Mouse (Mus musculus) megakaryocyte, embryonic 14.5 days (primary cell): ENCODE results near the gene Pnpla2.

Experiments
- FLI1 ChIP-seq: IDR thresholded peaks from 2 replicates; pipeline ENCODE4 v1.6.1; 2012; ENCODE audit warnings: low read length, inconsistent platforms, mixed read lengths
- GATA1 ChIP-seq: IDR thresholded peaks from 3 replicates; pipeline ENCODE4 v1.6.1; 2012; ENCODE audit warnings: mixed read lengths, low read length, inconsistent platforms, borderline replicate concordance

GRCm38 (mm10) chr7:141478270-141478748 lies 23.3 kb downstream of the Pnpla2 start:
- TF ChIP-seq GATA1 (no peak), FLI1 (no peak)
